Mouse (Mus musculus): ENCODE measurements around the gene Fchsd2. TPM values are rescaled to one million over a fixed set of nuclear protein-coding genes. Genes with fewer than 3 reads are reported as not detected.

Gene Fchsd2
- polyA plus RNA-seq, 1 experiment from 2014 or later = 20.3 TPM

- no peak for DNase-seq (ENCODE audit: extremely low spot score, low spot score)
- WGBS = 72% methylated on average over 5 of the region's 6 CpGs
- Histone ChIP-seq H3K9me3 (no peaks in the 10 kb centered on the region), H3K27me3 (ENCODE audit: poor library complexity, severe bottlenecking) (peaks cover 55% of the 10 kb centered on the region), H3K36me3 (replicated peaks) (no peaks in the 10 kb centered on the region), H3K27ac (no peak overlapping the region), H3K4me3 (no peak overlapping the region), H3K4me1 (peaks cover 46% of the 10 kb centered on the region)
Measured at GRCm38 (mm10) chr7:101324142-101324962, 231.7 kb downstream of the Fchsd2 start.

GRCm38 (mm10) chr7:101326006-101326405 is 233.3 kb downstream of the Fchsd2 start:
- H3K4me1 ChIP-seq = peaks cover 41% of the 10 kb centered on the region
- H3K4me3 ChIP-seq = no peak overlapping the region
- no peak for DNase-seq (ENCODE audit: extremely low spot score, low spot score)
- no peak overlapping the region for H3K27ac ChIP-seq
- 90% methylated on average over 5 of the region's 5 CpGs for WGBS
- no peaks in the 10 kb centered on the region for H3K36me3 ChIP-seq (replicated peaks)
- H3K9me3 ChIP-seq = no peaks in the 10 kb centered on the region
- peaks cover 40% of the 10 kb centered on the region for H3K27me3 ChIP-seq (ENCODE audit: poor library complexity, severe bottlenecking)

GRCm38 (mm10) chr7:101327263-101327662 is 234.6 kb downstream of the Fchsd2 start:
- WGBS = 65% methylated on average over 5 of the region's 5 CpGs

GRCm38 (mm10) chr7:101327786-101328185 is 235.1 kb downstream of the Fchsd2 start:
- Histone ChIP-seq H3K27ac (no peak overlapping the region), H3K27me3 (ENCODE audit: poor library complexity, severe bottlenecking) (peaks cover 23% of the 10 kb centered on the region), H3K9me3 (no peaks in the 10 kb centered on the region), H3K36me3 (replicated peaks) (no peaks in the 10 kb centered on the region), H3K4me3 (no peak overlapping the region), H3K4me1 (peaks cover 25% of the 10 kb centered on the region)
- no peak for DNase-seq (ENCODE audit: extremely low spot score, low spot score)
- WGBS = 89% methylated on average over 2 of the region's 2 CpGs

More at GRCm38 (mm10) chr7:101327263-101327662, 234.6 kb downstream of the Fchsd2 start:
- no peak for DNase-seq (ENCODE audit: extremely low spot score, low spot score)
- peaks cover 31% of the 10 kb centered on the region for H3K4me1 ChIP-seq
- no peak overlapping the region for H3K27ac ChIP-seq
- peaks cover 28% of the 10 kb centered on the region for H3K27me3 ChIP-seq (ENCODE audit: poor library complexity, severe bottlenecking)
- no peak overlapping the region for H3K4me3 ChIP-seq
- H3K36me3 ChIP-seq (replicated peaks) = no peaks in the 10 kb centered on the region
- no peaks in the 10 kb centered on the region for H3K9me3 ChIP-seq

GRCm38 (mm10) chr7:101328621-101329158 is 236.0 kb downstream of the Fchsd2 start:
- H3K4me3 ChIP-seq = no peak overlapping the region
- H3K27ac ChIP-seq = peak overlapping the region; percentile 26; the same call in 1 of the 2 replicates
- H3K27me3 ChIP-seq (ENCODE audit: poor library complexity, severe bottlenecking) = peaks cover 14% of the 10 kb centered on the region
- WGBS = 68% methylated on average over 4 of the region's 4 CpGs
- no peaks in the 10 kb centered on the region for H3K36me3 ChIP-seq (replicated peaks)
- no peaks in the 10 kb centered on the region for H3K9me3 ChIP-seq
- H3K4me1 ChIP-seq = peaks cover 16% of the 10 kb centered on the region
- DNase-seq (ENCODE audit: extremely low spot score, low spot score) = no peak

- Histone ChIP-seq H3K4me3 (no peak overlapping the region), H3K9me3 (no peaks in the 10 kb centered on the region), H3K36me3 (replicated peaks) (no peaks in the 10 kb centered on the region), H3K27ac (no peak overlapping the region), H3K27me3 (ENCODE audit: poor library complexity, severe bottlenecking) (peaks cover 5% of the 10 kb centered on the region; the same call in 1 of the 2 replicates), H3K4me1 (peaks cover 14% of the 10 kb centered on the region)
- DNase-seq (ENCODE audit: extremely low spot score, low spot score) = no peak
- WGBS = 79% methylated on average over 4 of the region's 4 CpGs
Measured at GRCm38 (mm10) chr7:101329606-101330005, 236.9 kb downstream of the Fchsd2 start.

GRCm38 (mm10) chr7:101330074-101330840 is 237.6 kb downstream of the Fchsd2 start:
- no peak overlapping the region for H3K4me3 ChIP-seq
- H3K27me3 ChIP-seq (ENCODE audit: poor library complexity, severe bottlenecking) = no peaks in the 10 kb centered on the region
- no peaks in the 10 kb centered on the region for H3K9me3 ChIP-seq
- H3K36me3 ChIP-seq (replicated peaks) = no peaks in the 10 kb centered on the region
- DNase-seq (ENCODE audit: extremely low spot score, low spot score) = no peak
- no peak overlapping the region for H3K27ac ChIP-seq
- peaks cover 14% of the 10 kb centered on the region for H3K4me1 ChIP-seq
- WGBS = 77% methylated on average over 10 of the region's 10 CpGs

GRCm38 (mm10) chr7:101330841-101331173 is 238.1 kb downstream of the Fchsd2 start:
- Histone ChIP-seq H3K36me3 (replicated peaks) (no peaks in the 10 kb centered on the region), H3K27me3 (ENCODE audit: poor library complexity, severe bottlenecking) (no peaks in the 10 kb centered on the region), H3K4me3 (no peak overlapping the region), H3K27ac (no peak overlapping the region), H3K9me3 (no peaks in the 10 kb centered on the region), H3K4me1 (peaks cover 14% of the 10 kb centered on the region)
- no peak for DNase-seq (ENCODE audit: extremely low spot score, low spot score)
- WGBS = 83% methylated on average over 4 of the region's 4 CpGs

GRCm38 (mm10) chr7:101332045-101332831 is 239.6 kb downstream of the Fchsd2 start:
- Histone ChIP-seq H3K27me3 (ENCODE audit: poor library complexity, severe bottlenecking) (no peaks in the 10 kb centered on the region), H3K4me1 (peaks cover 14% of the 10 kb centered on the region), H3K27ac (no peak overlapping the region), H3K9me3 (no peaks in the 10 kb centered on the region), H3K36me3 (replicated peaks) (no peaks in the 10 kb centered on the region), H3K4me3 (no peak overlapping the region)
- DNase-seq (ENCODE audit: extremely low spot score, low spot score) = no peak
- 90% methylated on average over 5 of the region's 5 CpGs for WGBS

Other genes starting within 250 kb of the Fchsd2 start
- 5.0 and 5.7 TPM in 2 replicates for gene Relt, start 229.4 kb upstream of the Fchsd2 start, polyA plus RNA-seq (2016; fragmentation: Nextera tagmentation; extraction: Ambion mirVana)
- gene Arhgef17, start 160.8 kb upstream of the Fchsd2 start, polyA plus RNA-seq (2016; fragmentation: Nextera tagmentation; extraction: Ambion mirVana) = 6.5 TPM in 2 replicates
- 1.5 and 2.0 TPM in 2 replicates for gene P2ry6, start 118.2 kb upstream of the Fchsd2 start, polyA plus RNA-seq (2016; fragmentation: Nextera tagmentation; extraction: Ambion mirVana)
- gene P2ry2, start 80.0 kb upstream of the Fchsd2 start, polyA plus RNA-seq (2016; fragmentation: Nextera tagmentation; extraction: Ambion mirVana) = 0.27 and 0.36 TPM in 2 replicates
- 18.4 and 25.9 TPM in 2 replicates for gene Atg16l2, start 209.4 kb downstream of the Fchsd2 start, polyA plus RNA-seq (2016; fragmentation: Nextera tagmentation; extraction: Ambion mirVana)
- 9.1 and 9.6 TPM in 2 replicates for gene Stard10, start 224.2 kb downstream of the Fchsd2 start, polyA plus RNA-seq (2016; fragmentation: Nextera tagmentation; extraction: Ambion mirVana)

Data from forebrain, embryonic 10.5 days (tissue).